In the genomic region with DNA sequence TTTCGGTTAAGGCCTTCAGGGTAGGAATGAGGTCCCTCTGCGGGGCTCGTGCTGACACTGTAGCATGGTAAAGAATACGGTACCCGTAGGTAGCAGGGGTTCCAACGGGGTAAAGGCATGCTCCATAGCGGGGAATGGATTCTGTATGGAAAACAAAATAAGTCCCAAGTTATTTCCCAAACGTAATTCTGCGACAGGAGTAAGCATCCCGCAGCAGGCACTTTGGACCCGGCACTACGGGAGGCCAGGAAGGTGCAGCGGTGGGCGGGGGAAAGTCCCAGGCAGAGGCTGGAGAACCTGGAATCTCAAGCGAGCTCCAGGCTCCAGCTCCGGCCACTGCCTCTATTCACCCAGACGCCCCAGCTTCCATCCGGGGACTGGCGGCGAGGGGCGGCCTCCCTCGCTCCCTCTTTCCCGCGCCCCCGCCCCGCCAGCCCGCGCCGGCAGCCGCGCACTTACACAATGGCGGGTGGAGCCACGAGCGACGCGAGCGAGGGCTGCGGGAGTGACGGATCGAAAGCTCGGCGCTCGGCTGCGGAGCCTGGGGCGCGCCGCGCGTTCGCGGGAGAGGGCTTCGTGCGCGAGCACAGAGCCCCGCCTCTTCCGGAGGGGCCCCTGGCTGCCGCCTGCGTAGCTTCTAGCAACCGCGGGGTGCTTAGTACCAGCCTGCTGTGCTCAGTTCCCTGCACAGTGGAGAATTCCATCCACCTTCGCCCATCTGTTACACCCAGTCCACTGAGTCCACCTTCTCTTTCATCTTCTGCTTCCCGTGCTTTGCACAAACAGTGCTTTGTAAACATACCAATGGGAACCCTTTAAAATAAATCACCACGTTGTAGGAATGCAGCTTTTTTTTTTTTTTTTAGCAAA, we compare ENCODE assay signal across 8 mouse cellular contexts. TPM values are rescaled to one million over a fixed set of nuclear protein-coding genes. Genes with fewer than 3 reads are reported as not detected.
DNase-seq lines count a peak whose midpoint lies in the region; ATAC-seq and TF ChIP-seq lines count a peak whose summit lies in the region.

Gene Tpk1 (minus strand): TSS at position 602 of the 870 bp plus-strand sequence.

- H3K4me3 ChIP-seq in bone marrow, adult 2 months (replicated peaks; ENCODE audit: control insufficient read depth, low read depth, low read length), result peak within 1 kb of the TSS; percentile 92
- H3K4me3 ChIP-seq in embryonic facial prominence, embryonic 15.5 days (replicated peaks), result peak within 1 kb of the TSS; percentile 51
- peak within 1 kb of the TSS; percentile 58 for H3K4me3 ChIP-seq in limb, embryonic 14.5 days (replicated peaks; ENCODE audit: low read length)
- H3K4me3 ChIP-seq in midbrain, postnatal 0 days (ENCODE audit: low read depth, low read length), result peak within 1 kb of the TSS; percentile 51

- no peaks in the 10 kb centered on the region for H3K36me3 ChIP-seq in embryonic facial prominence, embryonic 15.5 days
- no peaks in the 10 kb centered on the region for H3K36me3 ChIP-seq in limb, embryonic 14.5 days (ENCODE audit: control insufficient read depth, insufficient read depth, low read length)
- no peaks in the 10 kb centered on the region for H3K36me3 ChIP-seq in midbrain, postnatal 0 days (ENCODE audit: insufficient read depth, low read length)

- no peaks in the 10 kb centered on the region for H3K9me3 ChIP-seq in embryonic facial prominence, embryonic 15.5 days (replicated peaks)
- no peaks in the 10 kb centered on the region for H3K9me3 ChIP-seq in limb, embryonic 14.5 days (ENCODE audit: control insufficient read depth, low read length)
- no peaks in the 10 kb centered on the region for H3K9me3 ChIP-seq in midbrain, postnatal 0 days (ENCODE audit: low read length)

- DNase-seq in 416B (ENCODE audit: low read depth), result peak; percentile 90
- peak; percentile 88 for DNase-seq in heart, adult 8-10 months (ENCODE audit: low spot score)
- peak; percentile 92 for DNase-seq in kidney, adult 9 months
- peak; percentile 97 for DNase-seq in limb, embryonic 14.5 days (ENCODE audit: low spot score)
- DNase-seq in midbrain, postnatal 0 days (ENCODE audit: low spot score), result peak; percentile 98
- peak; percentile 81 to 86 for DNase-seq in spleen, postnatal 14 days (ENCODE audit: low spot score in 2 of 2)

- no peaks in the 10 kb centered on the region for H3K27me3 ChIP-seq in embryonic facial prominence, embryonic 15.5 days
- H3K27me3 ChIP-seq in limb, embryonic 14.5 days (ENCODE audit: control insufficient read depth, insufficient read depth, low read length), result no peaks in the 10 kb centered on the region
- H3K27me3 ChIP-seq in midbrain, postnatal 0 days (ENCODE audit: insufficient read depth, low read length), result no peaks in the 10 kb centered on the region

- H3K9ac ChIP-seq in embryonic facial prominence, embryonic 15.5 days, result peak within 1 kb of the TSS; percentile 47
- peak within 1 kb of the TSS; percentile 86 for H3K9ac ChIP-seq in limb, embryonic 14.5 days (ENCODE audit: low read depth, low read length, severe bottlenecking)
- H3K9ac ChIP-seq in midbrain, postnatal 0 days (replicated peaks; ENCODE audit: low read length, poor library complexity, severe bottlenecking), result peak within 1 kb of the TSS; percentile 74

- no peak for TF ChIP-seq CTCF in bone marrow, adult 2 months (IDR thresholded peaks at IDR 0.05; ENCODE audit: control insufficient read depth, insufficient read depth, low read length)
- TF ChIP-seq CTCF in midbrain, postnatal 0 days (IDR thresholded peaks at IDR 0.05), result peak; percentile 48

- under 1% methylated on average over 63 of the region's 63 CpGs for WGBS in bone marrow, adult 2 months
- WGBS in embryonic facial prominence, embryonic 15.5 days, result under 1% methylated on average over 63 of the region's 63 CpGs
- under 1% methylated on average over 35 of the region's 63 CpGs for WGBS in limb, embryonic 14.5 days
- WGBS in midbrain, postnatal 0 days, result 1% methylated on average over 60 of the region's 63 CpGs

- no peaks in the 10 kb centered on the region; the same call in 1 of the 2 replicates for H3K4me1 ChIP-seq in bone marrow, adult 2 months (ENCODE audit: control insufficient read depth, insufficient read depth, low read length)
- no peaks in the 10 kb centered on the region for H3K4me1 ChIP-seq in embryonic facial prominence, embryonic 15.5 days
- peaks cover 6% of the 10 kb centered on the region for H3K4me1 ChIP-seq in limb, embryonic 14.5 days (ENCODE audit: control insufficient read depth, insufficient read depth, low read length)
- H3K4me1 ChIP-seq in midbrain, postnatal 0 days (ENCODE audit: insufficient read depth, low read length), result no peaks in the 10 kb centered on the region

- peak within 1 kb of the TSS; percentile 72 for H3K27ac ChIP-seq in bone marrow, adult 2 months (ENCODE audit: control insufficient read depth, insufficient read depth, low read depth, low read length, poor library complexity)
- H3K27ac ChIP-seq in embryonic facial prominence, embryonic 15.5 days (replicated peaks), result peak within 1 kb of the TSS; percentile 91
- H3K27ac ChIP-seq in limb, embryonic 14.5 days (replicated peaks; ENCODE audit: low read depth, low read length), result peak within 1 kb of the TSS; percentile 97
- H3K27ac ChIP-seq in midbrain, postnatal 0 days (ENCODE audit: low read depth, low read length), result peak within 1 kb of the TSS; percentile 94

- peak within 1 kb of the TSS; percentile 61 for H3K4me2 ChIP-seq in embryonic facial prominence, embryonic 15.5 days (replicated peaks)
- peak within 1 kb of the TSS; percentile 63 for H3K4me2 ChIP-seq in limb, embryonic 14.5 days (replicated peaks; ENCODE audit: low read depth, low read length, severe bottlenecking)
- H3K4me2 ChIP-seq in midbrain, postnatal 0 days (ENCODE audit: low read depth, low read length, poor library complexity, severe bottlenecking), result peak within 1 kb of the TSS; percentile 78

- peak; percentile 61; the same call in 1 of the 2 replicates for TF ChIP-seq POLR2A in bone marrow, adult 2 months (IDR thresholded peaks at IDR 0.05; ENCODE audit: borderline replicate concordance, control insufficient read depth, low read depth, low read length)
- TF ChIP-seq POLR2A in limb, embryonic 14.5 days (IDR thresholded peaks at IDR 0.05; ENCODE audit: borderline replicate concordance, extremely low read depth, insufficient read depth, insufficient read length), result peak; percentile 86; the same call in 1 of the 2 replicates

- peak; percentile 96 for ATAC-seq in embryonic facial prominence, embryonic 15.5 days (ENCODE audit: insufficient number of reproducible peaks, low FRiP score, low TSS enrichment, low read depth)
- ATAC-seq in limb, embryonic 14.5 days (ENCODE audit: low FRiP score, low read depth), result peak; percentile 97
- ATAC-seq in midbrain, postnatal 0 days (ENCODE audit: low FRiP score), result peak; percentile 98

RNA-seq across cellular contexts. Expression of gene Tpk1, which starts in this region (rescaled TPM):
- polyA plus RNA-seq in bone marrow, adult 2 months (2011; ENCODE audit: insufficient read depth, insufficient read length, low replicate concordance, missing spikeins), result 1.3 and 2.4 TPM in 2 replicates
- polyA plus RNA-seq in embryonic facial prominence, embryonic 15.5 days (2015; fragmentation: Nextera tagmentation; extraction: Ambion mirVana), result 8.3 and 8.9 TPM in 2 replicates
- total RNA-seq in heart, adult 8-10 months (2022), result 1 to 10 TPM; 1.2 to 4.0 (median 2.4) TPM
- 6.8 TPM in 2 replicates for polyA plus RNA-seq in limb, embryonic 14.5 days (2012; rRNA removed)
- polyA plus RNA-seq in limb, embryonic 14.5 days (2014; fragmentation: Nextera tagmentation; extraction: Ambion mirVana), result 9.1 and 14.9 TPM in 2 replicates
- total RNA-seq in midbrain, postnatal 0 days (2014; rRNA removed), result 4.4 and 5.1 TPM in 2 replicates
- polyA plus RNA-seq in midbrain, postnatal 0 days (2015; fragmentation: Nextera tagmentation; extraction: Ambion mirVana), result 6.0 and 6.2 TPM in 2 replicates

Comparison
In these comparisons a context has a peak if more than half of its experiments do, and no peak if none do; other contexts are left out.
1. Peak in every context shown above with its lines: DNase-seq, ATAC-seq, H3K4me3 ChIP-seq and H3K27ac ChIP-seq.